Mouse (Mus musculus): ENCODE measurements around the gene Mlxip. TPM values are rescaled to one million over a fixed set of nuclear protein-coding genes. Genes with fewer than 3 reads are reported as not detected.

Mlxip gene
- total RNA-seq, 2 experiments from 2014 or later = 11.7 to 40.0 TPM

DNA sequence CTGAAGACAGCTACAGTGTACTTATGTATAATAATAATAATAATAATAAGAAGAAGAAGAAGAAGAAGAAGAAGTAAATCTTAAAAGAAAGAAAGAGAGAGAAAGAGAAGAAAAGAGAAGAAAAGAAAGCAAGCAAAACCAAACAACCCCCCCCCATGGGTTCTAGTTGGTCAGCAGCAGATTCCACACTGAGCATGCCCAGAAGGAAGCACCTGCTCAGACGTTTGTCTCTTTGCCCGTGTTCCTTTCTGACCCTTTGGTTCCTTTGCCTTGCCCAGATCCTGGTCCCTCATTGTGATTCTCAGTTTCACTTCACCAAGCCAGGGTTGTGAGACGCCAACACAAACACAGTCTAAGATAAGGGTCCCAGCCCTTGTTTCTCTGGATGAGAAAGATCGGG lies 107.4 kb downstream of the Mlxip start:
- no peak for ATAC-seq (ENCODE audit: poor library complexity, severe bottlenecking)

Other genes with a start within 250 kb of the Mlxip start
- gene Psmd9, start 225.4 kb upstream of the Mlxip start, total RNA-seq (2015) = 14.0 and 24.6 TPM in 2 replicates
- 9.6 and 20.4 TPM in 2 replicates for gene Psmd9, start 225.4 kb upstream of the Mlxip start, total RNA-seq (2017)
- not detected in 2 replicates for gene Hpd, start 212.1 kb upstream of the Mlxip start, total RNA-seq (2015)
- not detected in 2 replicates for gene Hpd, start 212.1 kb upstream of the Mlxip start, total RNA-seq (2017)
- gene Wdr66, start 142.7 kb upstream of the Mlxip start, total RNA-seq (2015) = 0.29 TPM in 1 of 2 replicates, not detected in the other
- not detected in 2 replicates for gene Wdr66, start 142.7 kb upstream of the Mlxip start, total RNA-seq (2017)
- gene Bcl7a, start 51.0 kb upstream of the Mlxip start, total RNA-seq (2015) = 3.8 and 4.0 TPM in 2 replicates
- 3.8 and 4.7 TPM in 2 replicates for gene Bcl7a, start 51.0 kb upstream of the Mlxip start, total RNA-seq (2017)
- gene Lrrc43, start 94.5 kb downstream of the Mlxip start, total RNA-seq (2015) = not detected in 2 replicates
- not detected in 2 replicates for gene Lrrc43, start 94.5 kb downstream of the Mlxip start, total RNA-seq (2017)
- gene Il31, start 94.7 kb downstream of the Mlxip start, total RNA-seq (2015) = not detected in 2 replicates
- not detected in 2 replicates for gene Il31, start 94.7 kb downstream of the Mlxip start, total RNA-seq (2017)
- gene B3gnt4, start 115.7 kb downstream of the Mlxip start, total RNA-seq (2015) = not detected in 2 replicates
- not detected in 2 replicates for gene B3gnt4, start 115.7 kb downstream of the Mlxip start, total RNA-seq (2017)
- 18.1 and 19.6 TPM in 2 replicates for gene Diablo, start 129.4 kb downstream of the Mlxip start, total RNA-seq (2015)
- 28.3 and 31.8 TPM in 2 replicates for gene Diablo, start 129.4 kb downstream of the Mlxip start, total RNA-seq (2017)
- gene Gm49027, start 130.7 kb downstream of the Mlxip start, total RNA-seq (2015) = 0.09 TPM in 1 of 2 replicates, not detected in the other
- gene Gm49027, start 130.7 kb downstream of the Mlxip start, total RNA-seq (2017) = not detected in 2 replicates
- gene Vps33a, start 178.2 kb downstream of the Mlxip start, total RNA-seq (2015) = 22.7 and 23.3 TPM in 2 replicates
- 29.5 and 35.5 TPM in 2 replicates for gene Vps33a, start 178.2 kb downstream of the Mlxip start, total RNA-seq (2017)